Mouse (Mus musculus) intestine, embryonic 15.5 days (tissue): ENCODE data around the gene Mgarp. TPM values are rescaled to one million over a fixed set of nuclear protein-coding genes. Genes with fewer than 3 reads are reported as not detected.
"Not testable (repeated sequence)": the region's sequence is repeated elsewhere in the genome, so short reads cannot be mapped to it uniquely, and the experiment has no call there.

Source experiments
- ATAC-seq: fragments of 200-750 bp; cut with Nextera tagmentation; 2 replicates; pipeline ENCODE4 v1.8.0; 2017; ENCODE audit warnings: moderate TSS enrichment, moderate library complexity
- H3K27ac ChIP-seq: fragments of 300-500 bp; sonication (generic); 2 replicates; pipeline ENCODE4 v1.5.1; 2015; ENCODE audit warnings: mild to moderate bottlenecking, inconsistent platforms
- H3K27me3 ChIP-seq: fragments of 300-500 bp; sonication (generic); replicated peaks from 2 replicates; pipeline ENCODE4 v1.6.1; 2015; ENCODE audit warnings: inconsistent platforms
- H3K36me3 ChIP-seq: fragments of 300-500 bp; sonication (generic); 2 replicates; pipeline ENCODE4 v1.6.1; 2015; ENCODE audit warnings: inconsistent platforms
- H3K4me1 ChIP-seq: fragments of 300-500 bp; sonication (generic); replicated peaks from 2 replicates; pipeline ENCODE4 v1.6.1; 2015; ENCODE audit warnings: inconsistent platforms
- H3K4me2 ChIP-seq: fragments of 300-500 bp; sonication (generic); replicated peaks from 2 replicates; pipeline ENCODE4 v1.6.1; 2015; ENCODE audit warnings: mild to moderate bottlenecking, inconsistent platforms
- H3K4me3 ChIP-seq: fragments of 300-500 bp; sonication (generic); replicated peaks from 2 replicates; pipeline ENCODE4 v1.5.1; 2015; ENCODE audit warnings: inconsistent platforms
- H3K9ac ChIP-seq: fragments of 300-500 bp; sonication (generic); 2 replicates; pipeline ENCODE4 v1.6.1; 2015; ENCODE audit warnings: inconsistent platforms
- H3K9me3 ChIP-seq: fragments of 300-500 bp; sonication (generic); 2 replicates; pipeline ENCODE4 v1.6.1; 2016; ENCODE audit warnings: inconsistent platforms
- WGBS: fragments of 180-500 bp; shearing (Covaris S2); methylation state at CpG from one replicate; pipeline ENCODE4 v1.1.7; 2015; 5-methylcytosine and 5-hydroxymethylcytosine counted together
- polyA plus RNA-seq: library from polyadenylated mRNA; unstranded; fragments of >200 nt; fragmentation: Nextera tagmentation; extraction: Ambion mirVana; gene quantifications from 2 replicates; pipeline ENCODE4 v1.2.1, GENCODE M21; 2015

Gene Mgarp
- polyA plus RNA-seq, 1 experiment from 2014 or later: 4.0 TPM

DNA sequence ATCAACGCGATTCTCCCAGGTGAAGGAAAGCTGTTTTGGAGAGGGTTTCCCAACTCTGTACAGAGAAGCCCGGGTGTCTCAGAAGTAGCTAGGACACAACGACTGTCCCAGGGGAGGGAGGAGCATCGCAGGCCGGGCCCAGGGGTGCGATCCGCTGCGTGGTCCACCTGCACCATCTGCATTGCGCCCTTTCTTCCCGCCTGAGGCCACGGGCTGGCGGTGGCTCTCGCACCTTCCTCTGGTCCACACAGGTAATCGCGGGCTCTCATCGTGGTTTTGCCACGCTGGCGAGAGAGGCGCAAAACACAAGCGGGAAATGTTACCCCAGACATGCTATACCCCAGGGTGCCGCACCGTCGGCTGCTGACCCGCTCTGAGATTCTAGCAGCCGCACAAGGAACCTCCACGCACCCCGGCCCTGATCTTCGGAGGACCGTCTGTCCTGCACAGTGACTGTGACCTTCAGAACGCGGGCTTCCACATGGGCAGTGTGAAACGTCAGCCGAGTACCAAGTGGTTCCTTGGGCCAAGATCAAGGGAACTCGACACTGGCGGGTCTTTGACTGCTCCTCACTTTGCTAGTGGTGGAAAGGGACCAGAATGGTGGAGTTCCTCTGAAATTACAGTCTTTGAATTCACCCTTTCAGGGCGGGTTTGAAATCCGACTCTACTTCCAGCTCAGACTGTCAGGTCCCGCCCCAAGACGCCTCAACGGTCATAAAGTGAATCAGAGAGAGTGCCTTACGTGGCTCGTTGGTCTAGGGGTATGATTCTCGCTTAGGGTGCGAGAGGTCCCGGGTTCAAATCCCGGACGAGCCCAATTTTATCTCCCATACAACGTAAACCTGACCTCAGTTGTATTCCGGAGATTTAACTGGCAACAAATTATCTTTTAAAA lies 37.6 kb downstream of the Mgarp start:
- Histone ChIP-seq H3K4me2 (peak overlapping the region; percentile 91), H3K4me1 (0 out of 2 replicates have a peak, but pooled peaks cover 10% of the 10 kb centered on the region), H3K9ac (peak overlapping the region; percentile 67)

DNA sequence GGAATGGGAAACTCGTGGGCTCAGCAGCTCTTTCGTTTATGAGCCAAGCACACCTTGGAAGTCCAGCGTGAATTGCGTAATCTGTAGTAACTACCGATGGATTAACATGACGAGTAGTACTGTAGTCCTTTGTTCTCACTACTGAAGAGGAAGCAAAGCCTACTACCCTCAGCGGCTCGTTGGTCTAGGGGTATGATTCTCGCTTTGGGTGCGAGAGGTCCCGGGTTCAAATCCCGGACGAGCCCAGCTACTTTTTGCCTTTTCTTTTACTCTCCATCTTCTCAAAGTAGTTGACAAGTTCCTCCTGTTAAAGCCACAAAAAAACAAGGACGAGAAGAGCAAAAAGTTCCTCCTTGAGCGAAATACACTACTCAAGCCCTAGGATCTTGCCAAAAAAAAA lies 38.4 kb downstream of the Mgarp start:
- Histone ChIP-seq H3K9ac (peak overlapping the region; percentile 67), H3K4me3 (peak overlapping the region; percentile 66)

More for the DNA sequence above, 37.6 kb downstream of the Mgarp start:
- peak overlapping the region; percentile 82 for H3K27ac ChIP-seq
- under 1% methylated on average over 50 of the region's 50 CpGs for WGBS
- peak; percentile 87 for ATAC-seq
- H3K9me3 ChIP-seq: no peaks in the 10 kb centered on the region
- H3K4me3 ChIP-seq: peak overlapping the region; percentile 66
- H3K36me3 ChIP-seq: no peaks in the 10 kb centered on the region
- no peaks in the 10 kb centered on the region for H3K27me3 ChIP-seq

DNA sequence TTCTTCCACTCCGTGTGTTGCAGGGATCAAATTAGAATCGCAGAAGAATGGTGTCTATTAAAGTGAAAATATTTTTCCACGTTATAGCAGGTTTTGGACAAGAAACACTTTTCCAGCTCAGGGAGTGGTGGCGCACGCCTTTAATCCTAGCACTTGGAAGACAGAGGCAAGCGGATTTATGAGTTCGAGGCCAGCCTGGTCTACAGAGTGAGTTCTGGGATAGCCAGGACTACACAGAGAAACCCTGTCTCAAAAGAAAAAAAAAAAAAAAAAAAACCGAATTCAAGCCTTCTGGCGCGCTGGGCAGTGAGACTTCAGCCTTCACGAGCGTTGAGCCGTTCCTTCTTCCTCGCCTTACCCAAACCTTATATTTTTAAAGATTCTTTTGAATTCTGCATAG lies 38.9 kb downstream of the Mgarp start:
- Histone ChIP-seq H3K9ac (no peak overlapping the region), H3K27ac (no peak overlapping the region), H3K4me3 (peak overlapping the region; percentile 66), H3K4me1 (0 out of 2 replicates have a peak, but pooled peaks cover 10% of the 10 kb centered on the region), H3K9me3 (no peaks in the 10 kb centered on the region), H3K4me2 (peak overlapping the region; percentile 91), H3K27me3 (no peaks in the 10 kb centered on the region), H3K36me3 (no peaks in the 10 kb centered on the region)
- 12% methylated on average over 14 of the region's 14 CpGs for WGBS
- peak; percentile 5; the same call in 1 of the 2 replicates for ATAC-seq

More for the DNA sequence above, 38.4 kb downstream of the Mgarp start:
- 0 out of 2 replicates have a peak, but pooled peaks cover 10% of the 10 kb centered on the region for H3K4me1 ChIP-seq
- peak overlapping the region; percentile 91 for H3K4me2 ChIP-seq
- H3K27me3 ChIP-seq: no peaks in the 10 kb centered on the region
- H3K27ac ChIP-seq: no peak overlapping the region
- WGBS: under 1% methylated on average over 15 of the region's 15 CpGs
- H3K9me3 ChIP-seq: no peaks in the 10 kb centered on the region
- H3K36me3 ChIP-seq: no peaks in the 10 kb centered on the region
- peak; percentile 78 for ATAC-seq

DNA sequence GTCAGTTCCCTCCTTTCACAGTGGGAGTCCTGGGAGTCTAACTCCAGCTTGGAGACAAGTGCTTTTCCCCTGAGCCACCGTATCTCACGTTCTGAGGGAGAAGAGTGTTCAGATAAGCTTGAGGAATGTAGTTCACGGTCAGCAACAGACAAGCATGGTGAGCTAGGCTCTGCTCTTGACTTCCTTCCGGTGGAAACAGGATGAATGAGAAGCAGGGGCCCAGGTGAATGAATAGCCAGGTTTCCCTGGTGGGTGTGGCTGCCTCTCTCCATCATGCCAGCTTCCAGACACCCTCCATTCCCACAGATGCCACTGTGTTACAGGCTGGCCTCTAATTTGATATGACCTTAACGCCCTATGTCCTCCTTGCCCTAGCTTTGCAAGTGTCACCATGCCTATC lies 39.5 kb downstream of the Mgarp start:
- Histone ChIP-seq H3K27me3 (no peaks in the 10 kb centered on the region), H3K36me3 (no peaks in the 10 kb centered on the region), H3K9me3 (no peaks in the 10 kb centered on the region), H3K4me1 (0 out of 2 replicates have a peak, but pooled peaks cover 10% of the 10 kb centered on the region), H3K27ac (0 out of 2 replicates have a peak overlapping the region, but pooled peaks have one; percentile 9), H3K4me3 (no peak overlapping the region), H3K9ac (no peak overlapping the region), H3K4me2 (peak overlapping the region; percentile 91; the same call in 1 of the 2 replicates)
- WGBS: 28% methylated on average over 5 of the region's 5 CpGs
- ATAC-seq: peak; percentile 5

DNA sequence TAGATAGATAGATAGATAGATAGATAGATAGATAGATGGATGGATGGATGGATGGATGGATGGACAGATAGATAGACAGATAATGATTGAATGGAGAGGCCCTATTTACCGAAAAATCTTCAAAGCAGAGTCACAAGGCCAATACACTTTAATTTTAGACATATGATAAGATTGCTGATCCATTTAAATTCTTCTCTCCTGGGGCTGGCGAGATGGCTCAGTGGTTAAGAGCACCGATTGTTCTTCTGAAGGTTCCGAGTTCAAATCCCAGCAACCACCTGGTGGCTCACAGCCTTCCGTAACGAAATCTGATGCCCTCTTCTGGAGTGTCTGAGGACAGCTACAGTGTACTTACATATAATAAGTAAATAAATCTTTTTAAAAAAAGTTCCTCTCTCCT lies 41.6 kb downstream of the Mgarp start:
- ATAC-seq, H3K27ac ChIP-seq, H3K36me3 ChIP-seq, H3K4me1 ChIP-seq, H3K9me3 ChIP-seq, H3K9ac ChIP-seq, H3K4me2 ChIP-seq, H3K4me3 ChIP-seq, H3K27me3 ChIP-seq: not testable (repeated sequence)
- 85% methylated on average over 6 of the region's 6 CpGs for WGBS

DNA sequence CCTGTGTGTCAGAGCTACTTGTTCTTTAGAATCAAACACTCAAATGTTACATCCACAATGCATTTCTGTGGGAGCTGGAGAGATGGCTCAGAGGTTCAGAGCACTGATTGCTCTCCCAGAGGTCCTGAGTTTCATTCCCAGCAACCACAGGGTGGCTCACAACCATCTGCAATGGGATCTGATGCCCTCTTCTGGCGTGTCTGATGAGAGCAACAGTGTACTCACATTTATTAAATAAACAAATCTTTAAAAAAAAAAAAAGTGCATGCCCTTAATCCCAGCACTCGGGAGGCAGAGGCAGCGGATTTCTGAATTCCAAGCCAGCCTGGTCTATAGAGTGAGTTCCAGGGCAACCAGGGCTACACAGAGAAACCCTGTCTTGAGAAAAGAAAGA lies 42.5 kb downstream of the Mgarp start:
- Histone ChIP-seq H3K4me1 (0 out of 2 replicates have a peak, but pooled peaks cover 4% of the 10 kb centered on the region), H3K27ac (no peak overlapping the region), H3K27me3 (no peaks in the 10 kb centered on the region), H3K36me3 (no peaks in the 10 kb centered on the region), H3K9me3 (no peaks in the 10 kb centered on the region), H3K9ac (no peak overlapping the region), H3K4me3 (no peak overlapping the region), H3K4me2 (no peak overlapping the region)
- no peak for ATAC-seq
- 72% methylated on average over 3 of the region's 3 CpGs for WGBS

DNA sequence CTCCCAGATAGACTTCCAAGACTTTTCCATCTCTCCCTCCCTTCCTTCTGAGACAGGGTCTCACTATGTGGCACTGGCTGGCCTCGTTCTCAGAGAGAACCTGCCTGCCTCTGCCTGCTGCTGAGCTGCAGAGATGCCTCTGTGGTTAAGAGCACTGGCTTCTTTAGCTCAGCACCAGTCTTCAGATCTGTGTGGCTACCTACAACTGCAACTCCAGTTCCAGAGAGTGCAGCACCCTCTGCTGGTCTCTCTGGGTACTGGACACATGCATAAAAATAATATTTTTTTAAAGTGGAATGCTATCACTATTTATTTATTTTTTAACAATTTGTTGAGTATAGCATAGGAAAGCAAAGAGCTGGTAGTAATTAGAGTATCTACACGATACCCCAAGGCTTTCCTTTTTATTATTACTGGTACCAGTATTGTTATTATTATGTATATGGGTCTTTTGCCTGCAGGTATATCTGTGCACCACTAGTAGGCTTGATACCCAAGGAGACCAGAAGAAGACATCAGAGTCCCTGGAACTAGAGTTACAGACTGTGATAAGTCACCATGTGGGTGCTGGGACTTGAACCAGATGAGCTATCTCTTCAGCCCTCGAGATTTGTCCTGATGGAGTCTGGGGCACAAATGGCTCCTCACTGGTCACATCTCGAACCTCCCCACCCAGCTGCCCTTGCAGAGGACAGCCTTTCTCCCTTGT lies 43.1 kb downstream of the Mgarp start:
- H3K27ac ChIP-seq: no peak overlapping the region
- ATAC-seq: no peak
- no peak overlapping the region for H3K9ac ChIP-seq
- WGBS: 70% methylated on average over 4 of the region's 4 CpGs
- H3K4me2 ChIP-seq: no peak overlapping the region
- no peak overlapping the region for H3K4me3 ChIP-seq
- no peaks in the 10 kb centered on the region for H3K36me3 ChIP-seq
- H3K9me3 ChIP-seq: no peaks in the 10 kb centered on the region
- H3K27me3 ChIP-seq: no peaks in the 10 kb centered on the region
- 0 out of 2 replicates have a peak, but pooled peaks cover 4% of the 10 kb centered on the region for H3K4me1 ChIP-seq

DNA sequence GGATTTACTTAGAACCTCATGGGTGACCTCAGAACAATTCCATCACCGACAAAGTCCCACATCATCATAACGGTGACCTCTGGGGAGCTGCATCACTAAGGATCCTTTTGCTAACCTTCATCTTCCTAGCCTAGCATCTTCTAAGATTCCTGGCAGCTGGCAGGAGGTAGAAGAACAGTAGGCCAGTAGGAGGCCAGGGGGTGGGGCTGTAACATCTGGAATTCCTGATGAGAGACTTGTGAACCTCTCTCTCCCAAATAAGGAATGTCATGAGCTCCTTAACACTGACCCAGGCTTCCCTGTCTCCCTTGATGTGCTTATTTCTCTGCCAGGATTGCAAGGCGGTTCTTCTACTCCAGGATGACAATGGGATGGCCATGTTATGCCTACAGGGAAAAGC lies 45.7 kb downstream of the Mgarp start:
- 41% methylated on average over 3 of the region's 3 CpGs for WGBS
- ATAC-seq: no peak
- no peaks in the 10 kb centered on the region for H3K36me3 ChIP-seq

DNA sequence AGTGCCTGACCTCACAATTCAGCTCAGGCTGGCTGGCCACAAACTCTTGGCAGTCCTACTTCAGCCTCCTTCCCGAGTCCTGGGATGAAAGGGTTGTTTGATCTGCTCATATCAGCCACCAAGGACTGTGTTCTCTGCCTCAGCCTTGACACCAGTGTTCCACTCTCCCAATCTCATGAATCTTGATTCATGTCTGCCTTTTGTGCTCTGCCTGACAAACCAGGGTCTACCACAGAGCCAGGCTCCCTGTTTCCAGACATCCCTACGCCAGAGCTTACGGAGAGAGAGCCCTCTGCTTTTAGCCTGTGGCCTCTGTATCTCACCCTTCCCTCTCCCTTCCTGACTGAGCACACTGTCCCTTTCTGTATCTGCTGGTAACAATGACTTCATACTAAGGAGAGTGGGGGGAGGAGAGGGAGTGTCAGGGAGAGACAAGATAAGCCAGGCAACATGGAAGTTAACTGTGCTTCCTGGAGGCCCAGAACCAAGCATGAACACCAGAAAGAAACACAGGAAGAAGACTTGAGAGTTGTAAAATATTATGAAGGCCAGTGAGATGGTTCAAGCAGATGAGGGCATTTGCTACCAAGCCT lies 47.8 kb downstream of the Mgarp start:
- Histone ChIP-seq H3K27me3 (no peaks in the 10 kb centered on the region), H3K9me3 (no peaks in the 10 kb centered on the region), H3K4me1 (no peaks in the 10 kb centered on the region), H3K9ac (no peak overlapping the region), H3K27ac (no peak overlapping the region), H3K36me3 (no peaks in the 10 kb centered on the region), H3K4me3 (no peak overlapping the region), H3K4me2 (no peak overlapping the region)
- 35% methylated on average over 3 of the region's 3 CpGs for WGBS
- ATAC-seq: peak; percentile 88

More for the DNA sequence above, 45.7 kb downstream of the Mgarp start:
- no peak overlapping the region for H3K4me2 ChIP-seq
- no peak overlapping the region for H3K9ac ChIP-seq
- H3K27ac ChIP-seq: no peak overlapping the region
- H3K4me1 ChIP-seq: no peaks in the 10 kb centered on the region
- no peaks in the 10 kb centered on the region for H3K9me3 ChIP-seq
- no peaks in the 10 kb centered on the region for H3K27me3 ChIP-seq
- no peak overlapping the region for H3K4me3 ChIP-seq

DNA sequence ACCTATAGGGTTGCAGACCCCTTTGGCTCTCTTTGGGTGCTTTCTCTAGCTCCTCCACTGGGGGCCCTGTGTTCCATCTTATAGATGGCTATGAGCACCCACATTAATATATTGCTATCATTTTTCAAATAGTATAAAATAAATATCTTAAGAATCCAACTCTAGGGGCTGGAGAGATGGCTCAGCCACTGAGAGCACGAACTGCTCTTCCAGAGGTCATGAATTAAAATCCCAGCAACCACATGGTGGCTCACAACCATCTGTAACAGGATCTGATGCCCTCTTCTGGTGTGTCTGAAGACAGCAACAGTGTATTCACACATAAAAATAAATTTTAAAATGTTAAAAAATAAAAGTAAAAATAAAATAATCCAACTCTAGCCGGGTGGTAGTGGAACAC lies 51.5 kb downstream of the Mgarp start:
- WGBS: 97% methylated on average over 2 of the region's 2 CpGs

DNA sequence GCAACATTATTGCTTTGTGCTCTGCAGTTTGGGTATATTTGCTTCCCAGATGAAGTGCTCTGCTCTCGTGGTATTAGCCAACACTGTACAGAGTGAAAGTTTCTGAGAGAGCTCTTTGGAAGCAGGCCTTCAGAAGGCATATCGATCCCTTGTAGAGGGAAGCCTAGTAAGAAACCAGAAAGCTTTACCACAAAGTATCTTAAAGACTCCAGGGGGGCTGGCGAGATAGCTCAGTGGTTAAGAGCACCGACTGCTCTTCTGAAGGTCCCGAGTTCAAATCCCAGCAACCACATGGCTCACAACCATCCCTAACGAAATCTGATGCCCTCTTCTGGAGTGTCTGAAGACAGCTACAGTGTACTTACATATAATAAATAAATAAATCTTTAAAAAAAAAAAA lies 52.4 kb downstream of the Mgarp start:
- not testable (repeated sequence) for H3K27me3 ChIP-seq, H3K27ac ChIP-seq, H3K9me3 ChIP-seq, H3K4me1 ChIP-seq, H3K9ac ChIP-seq, H3K36me3 ChIP-seq, H3K4me3 ChIP-seq, ATAC-seq, H3K4me2 ChIP-seq
- WGBS: 90% methylated on average over 6 of the region's 6 CpGs

More for the DNA sequence above, 51.5 kb downstream of the Mgarp start:
- H3K4me1 ChIP-seq, H3K27ac ChIP-seq, H3K4me2 ChIP-seq, H3K4me3 ChIP-seq, H3K27me3 ChIP-seq, H3K36me3 ChIP-seq, H3K9ac ChIP-seq, H3K9me3 ChIP-seq, ATAC-seq: not testable (repeated sequence)

DNA sequence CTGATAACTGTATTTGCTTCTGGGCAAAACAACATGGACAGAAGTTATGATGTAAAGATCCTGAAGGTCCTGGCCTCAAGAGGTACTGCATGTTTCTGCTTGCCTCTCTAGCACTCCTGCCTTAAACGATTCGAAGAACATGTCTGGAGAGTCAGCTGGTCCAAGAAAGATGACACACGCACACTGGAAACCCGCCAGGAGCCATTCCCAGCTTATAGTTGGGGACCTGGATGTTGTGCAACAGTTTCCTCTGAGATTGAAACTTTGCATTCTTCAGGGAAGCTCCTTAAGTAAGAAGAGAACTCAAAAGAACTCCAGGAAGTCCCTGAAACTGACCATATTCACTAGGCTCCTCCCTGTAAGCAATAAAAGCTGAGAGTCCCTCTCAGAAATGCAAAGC lies 53.3 kb downstream of the Mgarp start:
- H3K9ac ChIP-seq: no peak overlapping the region
- no peak overlapping the region for H3K4me2 ChIP-seq
- H3K4me3 ChIP-seq: no peak overlapping the region
- no peaks in the 10 kb centered on the region for H3K36me3 ChIP-seq
- H3K9me3 ChIP-seq: no peaks in the 10 kb centered on the region
- WGBS: 85% methylated on average over 4 of the region's 4 CpGs
- H3K4me1 ChIP-seq: no peaks in the 10 kb centered on the region
- no peaks in the 10 kb centered on the region for H3K27me3 ChIP-seq
- no peak overlapping the region for H3K27ac ChIP-seq
- no peak for ATAC-seq
